Mouse (Mus musculus) heart, postnatal 25 days (tissue): ENCODE measurements around the gene Ssr1. TPM values are rescaled to one million over a fixed set of nuclear protein-coding genes. Genes with fewer than 3 reads are reported as not detected.

Experiments
- DNase-seq: peaks from one replicate; pipeline ENCODE4 v3.0.0; 2022; ENCODE audit warnings: low spot score
- intact Hi-C: fragments of 180-260 bp; cut with DNase I; formaldehyde crosslinking; loops from one replicate; pipeline ENCODE4 v1.15.1; 2025
- total RNA-seq, 2 experiments: library from RNA; stranded (reverse); gene quantifications; 2 replicates each; pipeline ENCODE4 v1.2.3; 2021

The Ssr1 gene
- total RNA-seq, 2 experiments from 2014 or later = 41.8 to 41.9 TPM

- DNase-seq = no peak
- intact Hi-C loops = loop anchor here (5.0 kb wide), 1 partner anchor 382 kb away; no protein-coding TSS in a partner anchor
Observed at GRCm38 (mm10) chr13:37924461-37924948, 69.5 kb downstream of the Ssr1 start.

- DNase-seq = no peak
- intact Hi-C loops = loop anchor here (5.0 kb wide), 1 partner anchor 382 kb away; no protein-coding TSS in a partner anchor
Observed at GRCm38 (mm10) chr13:37923643-37924460, 70.2 kb downstream of the Ssr1 start.

GRCm38 (mm10) chr13:37923091-37923490 lies 70.9 kb downstream of the Ssr1 start:
- no peak for DNase-seq
- intact Hi-C loops = loop anchor here (5.0 kb wide), 1 partner anchor 381 kb away; no protein-coding TSS in a partner anchor

DNA sequence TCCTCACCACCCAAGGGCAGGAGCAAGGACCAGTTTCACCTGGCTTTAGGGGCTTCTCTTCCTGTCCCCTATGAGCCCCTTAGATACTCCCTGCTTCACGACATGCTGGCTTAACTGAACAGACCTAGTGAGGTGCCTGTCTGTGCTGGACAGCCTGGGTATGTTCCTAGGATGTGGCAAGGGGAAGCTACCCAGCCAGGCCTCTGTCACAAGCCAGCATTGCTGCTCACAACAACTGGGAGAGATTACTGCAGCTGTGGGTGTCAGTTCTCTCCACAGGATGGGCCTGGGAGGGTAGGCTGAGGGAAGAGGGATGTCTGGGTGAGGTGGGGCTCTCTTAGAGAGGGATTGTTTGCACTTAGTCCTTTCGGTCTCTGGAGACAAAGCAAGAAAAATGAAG lies 73.3 kb downstream of the Ssr1 start:
- intact Hi-C loops = loop anchor here (5.0 kb wide), 1 partner anchor 378 kb away; no protein-coding TSS in a partner anchor
- no peak for DNase-seq

- no peak for DNase-seq
- intact Hi-C loops = loop anchor here (5.0 kb wide), 1 partner anchor 377 kb away; no protein-coding TSS in a partner anchor
Observed at GRCm38 (mm10) chr13:37919711-37920277, 74.2 kb downstream of the Ssr1 start.

GRCm38 (mm10) chr13:37918336-37919261 lies 75.4 kb downstream of the Ssr1 start:
- intact Hi-C loops = no loop called here
- no peak for DNase-seq

Other genes starting within 250 kb of the Ssr1 start
- 10 to 100 TPM; 38.0 to 55.6 TPM for gene Rreb1, start 215.8 kb downstream of the Ssr1 start, total RNA-seq
- 10 to 100 TPM in 1 of 2 experiments, 1 to 10 TPM in 1; 8.8 to 10.6 TPM for gene Riok1, start 42.8 kb upstream of the Ssr1 start, total RNA-seq
- 1 to 10 TPM; 1.3 TPM for gene Cage1, start 42.9 kb upstream of the Ssr1 start, total RNA-seq
- gene Dsp, start 157.1 kb upstream of the Ssr1 start, total RNA-seq = 100 to 1,000 TPM; 435 to 451 TPM
- gene Snrnp48, start 210.7 kb upstream of the Ssr1 start, total RNA-seq = 10 to 100 TPM in 1 of 2 experiments, 1 to 10 TPM in 1; 9.7 to 10.3 TPM